In the genomic region with DNA sequence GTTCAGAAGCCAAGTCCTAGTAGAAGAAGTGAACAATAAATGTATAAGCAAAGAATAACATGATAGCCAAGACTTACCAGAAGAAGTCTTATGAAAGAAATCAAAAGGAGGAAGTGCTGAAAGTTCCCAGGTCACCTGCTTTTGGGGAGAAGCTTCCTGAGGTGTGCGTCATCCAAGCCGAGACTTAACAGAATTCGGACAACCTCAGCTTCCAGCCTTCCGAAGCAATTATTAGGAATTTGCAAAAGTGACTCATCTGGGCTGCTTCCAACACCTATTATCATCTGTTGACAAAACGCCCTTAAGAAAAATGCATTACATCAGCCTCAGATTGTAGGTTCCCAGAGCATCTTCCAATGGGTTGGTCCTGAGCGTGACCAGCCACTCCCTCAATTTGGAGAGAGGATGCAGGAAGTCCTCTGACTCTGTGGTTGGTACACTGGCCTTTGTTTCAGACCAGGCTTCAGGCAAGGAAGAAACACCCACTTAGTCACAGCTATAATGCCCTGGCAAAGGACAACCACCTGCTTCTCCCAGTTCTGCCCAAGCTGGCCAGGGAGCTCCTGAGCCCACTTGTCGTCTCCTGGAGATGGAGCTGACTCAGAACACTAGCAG, we compare ENCODE assay signal across 8 mouse cellular contexts. TPM values are rescaled to one million over a fixed set of nuclear protein-coding genes. Genes with fewer than 3 reads are reported as not detected.
DNase-seq lines count a peak whose midpoint lies in the region; ATAC-seq lines count a peak whose summit lies in the region.

No protein-coding gene starts in this region.

- H3K4me1 ChIP-seq in forebrain, embryonic 11.5 days (replicated peaks; ENCODE audit: control insufficient read depth, insufficient read depth, low read length): no peaks in the 10 kb centered on the region

- peak; percentile 34; the same call in 1 of the 2 replicates for ATAC-seq in common myeloid progenitor, adult 5-6 weeks (replicated peaks; ENCODE audit: low read depth, poor library complexity, severe bottlenecking)
- no peak for ATAC-seq in forebrain, embryonic 11.5 days (replicated peaks; ENCODE audit: low FRiP score)
- ATAC-seq in megakaryocyte-erythroid progenitor cell, adult 5-6 weeks (replicated peaks; ENCODE audit: low FRiP score, low TSS enrichment, poor library complexity, severe bottlenecking): no peak

- H3K27ac ChIP-seq in forebrain, embryonic 11.5 days (ENCODE audit: low read depth, low read length): no peak overlapping the region

- H3K27me3 ChIP-seq in forebrain, embryonic 11.5 days (ENCODE audit: control insufficient read depth, insufficient read depth, low read length): no peaks in the 10 kb centered on the region

- H3K36me3 ChIP-seq in forebrain, embryonic 11.5 days (ENCODE audit: control insufficient read depth, insufficient read depth, low read length): no peaks in the 10 kb centered on the region

- WGBS in forebrain, embryonic 11.5 days: 89% methylated on average over 7 of the region's 7 CpGs

- no peaks in the 10 kb centered on the region for H3K9me3 ChIP-seq in forebrain, embryonic 11.5 days (ENCODE audit: control insufficient read depth, low read length)

- peak; percentile 32 for DNase-seq in adrenal gland, postnatal 14 days
- DNase-seq in adrenal gland, postnatal 25 days: no peak
- DNase-seq in heart, postnatal 36 days: peak; percentile 40 to 67
- peak; percentile 58 to 60 for DNase-seq in lung, postnatal 4 days
- no peak for DNase-seq in forebrain, embryonic 11.5 days (ENCODE audit: low spot score)
- no peak for DNase-seq in cerebellum, adult 18-20 months

- no peak overlapping the region for H3K9ac ChIP-seq in forebrain, embryonic 11.5 days (ENCODE audit: low read length)

- H3K4me3 ChIP-seq in forebrain, embryonic 11.5 days (ENCODE audit: low read depth, low read length): no peak overlapping the region

- intact Hi-C loops in heart, postnatal 36 days (cut with DNase I): loop anchor here (2.0 to 5.0 kb wide), 2 partner anchors 14 to 56 kb away; no protein-coding TSS in a partner anchor

- H3K4me2 ChIP-seq in forebrain, embryonic 11.5 days (ENCODE audit: low read depth, low read length, severe bottlenecking): no peak overlapping the region

RNA-seq across cellular contexts. Expression of a gene that starts 15.8 kb away (rescaled TPM):
- total RNA-seq in adrenal gland, postnatal 14 days (2021): 82.3 and 88.3 TPM in 2 replicates
- total RNA-seq in adrenal gland, postnatal 25 days (2021): 70.9 and 74.0 TPM in 2 replicates
- 42.0 and 47.7 TPM in 2 replicates for total RNA-seq in common myeloid progenitor, adult 5-6 weeks (2017)
- total RNA-seq in heart, postnatal 36 days (2021): 10 to 100 TPM; 82.1 to 83.7 TPM
- 109 and 110 TPM in 2 replicates for polyA plus RNA-seq in forebrain, embryonic 11.5 days (2014; fragmentation: Nextera tagmentation; extraction: Ambion mirVana)
- total RNA-seq in megakaryocyte-erythroid progenitor cell, adult 5-6 weeks (2014; fragmentation: Nextera tagmentation): 43.3 and 53.4 TPM in 2 replicates
- 48.4 and 57.5 TPM in 2 replicates for total RNA-seq in megakaryocyte-erythroid progenitor cell, adult 5-6 weeks (2017)

RNA-seq across cellular contexts. Expression of a gene that starts 23.8 kb away (rescaled TPM):
- 5.8 and 10.8 TPM in 2 replicates for total RNA-seq in adrenal gland, postnatal 14 days (2021)
- total RNA-seq in adrenal gland, postnatal 25 days (2021): 3.3 and 7.6 TPM in 2 replicates
- total RNA-seq in common myeloid progenitor, adult 5-6 weeks (2017): not detected in 2 replicates
- 1 to 10 TPM; 3.8 to 7.2 TPM for total RNA-seq in heart, postnatal 36 days (2021)
- 42.1 and 47.7 TPM in 2 replicates for polyA plus RNA-seq in forebrain, embryonic 11.5 days (2014; fragmentation: Nextera tagmentation; extraction: Ambion mirVana)
- not detected in 2 replicates for total RNA-seq in megakaryocyte-erythroid progenitor cell, adult 5-6 weeks (2014; fragmentation: Nextera tagmentation)
- not detected in 2 replicates for total RNA-seq in megakaryocyte-erythroid progenitor cell, adult 5-6 weeks (2017)

Comparison
In these comparisons a context has a peak if more than half of its experiments do, and no peak if none do; other contexts are left out.
1. DNase-seq: peak in adrenal gland, postnatal 14 days (single experiment), heart, postnatal 36 days (2 of 2) and lung, postnatal 4 days (2 of 2); none in adrenal gland, postnatal 25 days (single experiment), forebrain, embryonic 11.5 days (single experiment) and cerebellum, adult 18-20 months (0 of 2).